Mouse (Mus musculus) macrophage (primary cell): ENCODE results near the gene Mycl. TPM values are rescaled to one million over a fixed set of nuclear protein-coding genes. Genes with fewer than 3 reads are reported as not detected.
"Not testable (repeated sequence)": the region's sequence is repeated elsewhere in the genome, so short reads cannot be mapped to it uniquely, and the experiment has no call there.

Source experiments
- H3K27ac ChIP-seq: fragments of 350-480 bp; formaldehyde crosslinking; 2 replicates; pipeline ENCODE4 v1.9.0; 2021
- H3K36me3 ChIP-seq: fragments of 350-480 bp; formaldehyde crosslinking; 2 replicates; pipeline ENCODE4 v1.9.0; 2021; ENCODE audit errors: inconsistent target
- H3K4me3 ChIP-seq: fragments of 350-480 bp; formaldehyde crosslinking; 2 replicates; pipeline ENCODE4 v1.9.0; 2021; ENCODE audit errors: inconsistent target
- H3K79me2 ChIP-seq: fragments of 350-480 bp; formaldehyde crosslinking; 2 replicates; pipeline ENCODE4 v1.9.0; 2021; ENCODE audit errors: inconsistent target
- WGBS: methylation state at CpG from one replicate; pipeline ENCODE4 v1.1.7; 2026; ENCODE audit warnings: inconsistent platforms; ENCODE audit not compliant: missing documents; 5-methylcytosine and 5-hydroxymethylcytosine counted together
- polyA plus RNA-seq: library from polyadenylated mRNA; stranded (reverse); fragments of 250-400 nt; gene quantifications from 3 replicates; pipeline ENCODE4 v1.2.4, GENCODE M21; 2018; ENCODE audit warnings: inconsistent platforms

Gene Mycl
- polyA plus RNA-seq, 1 experiment from 2014 or later = 0.07 TPM

GRCm38 (mm10) chr4:122971191-122971590 lies 24.3 kb upstream of the Mycl start:
- H3K27ac ChIP-seq = no peak overlapping the region
- 92% methylated on average over 4 of the region's 4 CpGs for WGBS

GRCm38 (mm10) chr4:122971646-122972045 lies 23.8 kb upstream of the Mycl start:
- H3K4me3 ChIP-seq = no peak overlapping the region
- 56% methylated on average over 4 of the region's 4 CpGs for WGBS
- H3K27ac ChIP-seq = no peak overlapping the region
- no peaks in the 10 kb centered on the region for H3K79me2 ChIP-seq
- no peaks in the 10 kb centered on the region for H3K36me3 ChIP-seq

More at GRCm38 (mm10) chr4:122971191-122971590, 24.3 kb upstream of the Mycl start:
- Histone ChIP-seq H3K4me3 (no peak overlapping the region), H3K79me2 (no peaks in the 10 kb centered on the region), H3K36me3 (no peaks in the 10 kb centered on the region)

- no peak overlapping the region for H3K4me3 ChIP-seq
- 81% methylated on average over 8 of the region's 8 CpGs for WGBS
- H3K79me2 ChIP-seq = no peaks in the 10 kb centered on the region
- no peak overlapping the region for H3K27ac ChIP-seq
- no peaks in the 10 kb centered on the region for H3K36me3 ChIP-seq
Measured at GRCm38 (mm10) chr4:122972056-122972455, 23.4 kb upstream of the Mycl start.

- WGBS = 96% methylated on average over 4 of the region's 5 CpGs
- no peaks in the 10 kb centered on the region for H3K79me2 ChIP-seq
Measured at GRCm38 (mm10) chr4:122974976-122975520, 20.4 kb upstream of the Mycl start.

GRCm38 (mm10) chr4:122976885-122977284 lies 18.6 kb upstream of the Mycl start:
- no peak overlapping the region for H3K4me3 ChIP-seq

More at GRCm38 (mm10) chr4:122974976-122975520, 20.4 kb upstream of the Mycl start:
- Histone ChIP-seq H3K36me3 (no peaks in the 10 kb centered on the region), H3K27ac (no peak overlapping the region), H3K4me3 (no peak overlapping the region)

GRCm38 (mm10) chr4:122978850-122979249 lies 16.6 kb upstream of the Mycl start:
- WGBS = 100% methylated on average over 2 of the region's 2 CpGs
- no peak overlapping the region for H3K27ac ChIP-seq
- H3K4me3 ChIP-seq = no peak overlapping the region
- H3K79me2 ChIP-seq = no peaks in the 10 kb centered on the region
- H3K36me3 ChIP-seq = no peaks in the 10 kb centered on the region

More at GRCm38 (mm10) chr4:122976885-122977284, 18.6 kb upstream of the Mycl start:
- WGBS = 94% methylated on average over 4 of the region's 4 CpGs
- Histone ChIP-seq H3K79me2 (no peaks in the 10 kb centered on the region), H3K36me3 (no peaks in the 10 kb centered on the region), H3K27ac (no peak overlapping the region)

GRCm38 (mm10) chr4:122979826-122980225 lies 15.6 kb upstream of the Mycl start:
- Histone ChIP-seq H3K4me3 (no peak overlapping the region), H3K79me2 (no peaks in the 10 kb centered on the region), H3K36me3 (no peaks in the 10 kb centered on the region), H3K27ac (no peak overlapping the region)
- 89% methylated on average over 3 of the region's 3 CpGs for WGBS

- Histone ChIP-seq H3K27ac (no peak overlapping the region), H3K4me3 (no peak overlapping the region), H3K36me3 (no peaks in the 10 kb centered on the region), H3K79me2 (no peaks in the 10 kb centered on the region)
- 50% methylated on average over 1 of the region's 2 CpGs for WGBS
Measured at GRCm38 (mm10) chr4:122980684-122981083, 14.8 kb upstream of the Mycl start.

GRCm38 (mm10) chr4:122981238-122981637 lies 14.2 kb upstream of the Mycl start:
- Histone ChIP-seq H3K27ac (no peak overlapping the region), H3K79me2 (no peaks in the 10 kb centered on the region), H3K4me3 (no peak overlapping the region), H3K36me3 (no peaks in the 10 kb centered on the region)
- 98% methylated on average over 7 of the region's 7 CpGs for WGBS

GRCm38 (mm10) chr4:122981930-122982329 lies 13.5 kb upstream of the Mycl start:
- no peak overlapping the region for H3K4me3 ChIP-seq
- 85% methylated on average over 3 of the region's 3 CpGs for WGBS

GRCm38 (mm10) chr4:122982537-122982936 lies 12.9 kb upstream of the Mycl start:
- no peaks in the 10 kb centered on the region for H3K36me3 ChIP-seq
- H3K79me2 ChIP-seq = no peaks in the 10 kb centered on the region
- no peak overlapping the region for H3K27ac ChIP-seq
- no peak overlapping the region for H3K4me3 ChIP-seq
- WGBS = 55% methylated on average over 3 of the region's 3 CpGs

More at GRCm38 (mm10) chr4:122981930-122982329, 13.5 kb upstream of the Mycl start:
- Histone ChIP-seq H3K79me2 (no peaks in the 10 kb centered on the region), H3K36me3 (no peaks in the 10 kb centered on the region), H3K27ac (no peak overlapping the region)

GRCm38 (mm10) chr4:122983486-122984261 lies 11.8 kb upstream of the Mycl start:
- 35% methylated on average over 15 of the region's 17 CpGs for WGBS
- H3K36me3 ChIP-seq = no peaks in the 10 kb centered on the region
- H3K4me3 ChIP-seq = no peak overlapping the region
- no peak overlapping the region for H3K27ac ChIP-seq
- no peaks in the 10 kb centered on the region for H3K79me2 ChIP-seq

GRCm38 (mm10) chr4:122985110-122985509 lies 10.3 kb upstream of the Mycl start:
- WGBS = 12% methylated on average over 8 of the region's 8 CpGs
- Histone ChIP-seq H3K36me3 (no peaks in the 10 kb centered on the region), H3K27ac (no peak overlapping the region), H3K4me3 (no peak overlapping the region), H3K79me2 (no peaks in the 10 kb centered on the region)

- H3K36me3 ChIP-seq = no peaks in the 10 kb centered on the region
- H3K27ac ChIP-seq = no peak overlapping the region
- H3K4me3 ChIP-seq = no peak overlapping the region
- WGBS = 92% methylated on average over 4 of the region's 4 CpGs
- no peaks in the 10 kb centered on the region for H3K79me2 ChIP-seq
Measured at GRCm38 (mm10) chr4:122987421-122987820, 8.0 kb upstream of the Mycl start.

GRCm38 (mm10) chr4:122988004-122988403 lies 7.4 kb upstream of the Mycl start:
- H3K4me3 ChIP-seq, H3K27ac ChIP-seq, H3K79me2 ChIP-seq, H3K36me3 ChIP-seq: not testable (repeated sequence)
- WGBS = 86% methylated on average over 2 of the region's 3 CpGs
